Mouse (Mus musculus) hindbrain, embryonic 11.5 days (tissue): ENCODE measurements at regions not wholly inside any gene's neighbourhood (a gene's known extent, or its start where the extent isn't known, plus 50 kb on each side); places are given as distances from the start of the nearest gene placed in this dataset.

Source experiments
- ATAC-seq: fragments of 200-750 bp; cut with Nextera tagmentation; 2 replicates; pipeline ENCODE4 v1.8.0; 2017; ENCODE audit warnings: mild to moderate bottlenecking, moderate TSS enrichment, moderate library complexity; ENCODE audit not compliant: low FRiP score
- DNase-seq: peaks from one replicate; pipeline ENCODE4 v3.0.0-alpha.2; 2015; ENCODE audit warnings: low spot score
- H3K27ac ChIP-seq: fragments of 300-500 bp; sonication (generic); 2 replicates; pipeline ENCODE4 v1.5.1; 2014; ENCODE audit warnings: mild to moderate bottlenecking, low read depth, low read length
- H3K27me3 ChIP-seq: fragments of 300-500 bp; sonication (generic); 2 replicates; pipeline ENCODE4 v1.6.1; 2014; ENCODE audit warnings: mild to moderate bottlenecking, low read length, moderate library complexity, mixed read lengths; ENCODE audit not compliant: control insufficient read depth, insufficient read depth
- H3K36me3 ChIP-seq: fragments of 300-500 bp; sonication (generic); 2 replicates; pipeline ENCODE4 v1.6.1; 2014; ENCODE audit warnings: mild to moderate bottlenecking, low read length, moderate library complexity, mixed read lengths; ENCODE audit not compliant: control insufficient read depth, insufficient read depth
- H3K4me1 ChIP-seq: fragments of 300-500 bp; sonication (generic); replicated peaks from 2 replicates; pipeline ENCODE4 v1.6.1; 2014; ENCODE audit warnings: low read length, mixed read lengths; ENCODE audit not compliant: control insufficient read depth, insufficient read depth
- H3K4me2 ChIP-seq: fragments of 300-500 bp; sonication (generic); replicated peaks from 2 replicates; pipeline ENCODE4 v1.6.1; 2014; ENCODE audit warnings: mild to moderate bottlenecking, low read depth, low read length
- H3K4me3 ChIP-seq: fragments of 300-500 bp; sonication (generic); 2 replicates; pipeline ENCODE4 v1.5.1; 2014; ENCODE audit warnings: low read depth, low read length
- H3K9ac ChIP-seq: fragments of 300-500 bp; sonication (generic); 2 replicates; pipeline ENCODE4 v1.6.1; 2014; ENCODE audit warnings: low read depth, low read length
- H3K9me3 ChIP-seq: fragments of 300-500 bp; sonication (generic); 2 replicates; pipeline ENCODE4 v1.6.1; 2016; ENCODE audit warnings: low read length; ENCODE audit not compliant: control insufficient read depth
- WGBS: fragments of 180-500 bp; shearing (Covaris S2); extraction: QIAGEN DNeasy Blood & Tissue Kit; methylation state at CpG from one replicate; pipeline ENCODE4 v1.1.7; 2014; 5-methylcytosine and 5-hydroxymethylcytosine counted together

DNA sequence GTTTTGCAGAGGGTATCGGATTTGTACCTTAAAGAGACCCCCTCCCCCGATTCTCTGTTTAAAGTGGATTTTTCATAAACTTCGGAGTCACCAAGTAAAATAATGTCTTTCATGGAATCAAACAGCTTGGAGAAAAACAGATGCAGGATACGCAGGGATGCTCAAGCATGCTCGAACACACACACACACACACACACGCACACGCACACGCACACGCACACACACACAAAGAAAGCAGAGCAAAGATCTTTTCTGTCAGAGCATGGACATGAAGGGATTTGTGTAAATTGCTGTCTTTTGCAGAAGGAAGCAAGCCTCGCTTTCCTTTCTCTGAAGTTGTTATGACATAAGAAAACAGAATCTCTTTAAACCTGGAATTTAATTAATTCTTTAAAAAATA is 178.2 kb downstream of the Tfap2c start:
- Histone ChIP-seq H3K4me1 (peaks cover 11% of the 10 kb centered on the region), H3K27ac (no peak overlapping the region), H3K4me2 (peak overlapping the region; percentile 19; the same call in 1 of the 2 replicates), H3K36me3 (no peaks in the 10 kb centered on the region), H3K9ac (no peak overlapping the region), H3K27me3 (peaks cover 74% of the 10 kb centered on the region), H3K9me3 (no peaks in the 10 kb centered on the region), H3K4me3 (no peak overlapping the region)
- DNase-seq (peak; percentile 51), ATAC-seq (no peak)
- WGBS, result 17% methylated on average over 10 of the region's 10 CpGs

DNA sequence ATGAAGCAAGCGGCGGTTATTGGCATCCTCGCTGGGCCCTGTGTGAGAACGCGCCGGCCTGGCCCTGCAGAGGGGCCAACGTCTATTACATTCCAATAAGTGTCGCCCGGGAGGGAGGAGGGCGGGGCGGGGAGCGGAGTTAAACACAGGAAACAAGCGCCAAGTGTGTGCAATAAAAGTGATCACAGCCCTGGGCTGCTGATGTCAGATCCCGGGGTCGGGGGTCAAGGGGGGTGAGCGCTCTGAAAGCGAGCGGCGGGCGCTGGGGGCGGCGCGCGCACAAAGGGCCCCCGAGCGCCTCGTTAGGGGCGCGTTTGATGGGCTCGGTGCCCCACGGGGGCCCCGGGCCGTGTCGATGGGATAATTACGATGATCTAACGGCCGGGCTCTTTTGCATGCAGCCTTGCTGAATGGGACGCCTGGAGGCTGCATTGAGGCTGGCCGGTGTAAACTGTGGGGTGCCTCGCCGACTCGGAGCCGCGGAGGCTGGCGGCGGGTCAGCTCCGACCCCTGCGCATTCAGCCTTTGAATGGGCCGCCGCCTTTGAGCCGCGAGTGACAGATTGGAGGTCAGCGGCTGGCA is 178.9 kb downstream of the Tfap2c start:
- no peak overlapping the region for H3K27ac ChIP-seq
- H3K36me3 ChIP-seq, result no peaks in the 10 kb centered on the region
- H3K4me3 ChIP-seq, result peak overlapping the region; percentile 28
- DNase-seq (peak; percentile 91), ATAC-seq (peak; percentile 95)
- WGBS, result under 1% methylated on average over 53 of the region's 53 CpGs
- peak overlapping the region; percentile 55 for H3K4me2 ChIP-seq
- no peaks in the 10 kb centered on the region for H3K9me3 ChIP-seq
- peaks cover 76% of the 10 kb centered on the region for H3K27me3 ChIP-seq
- H3K4me1 ChIP-seq, result peaks cover 11% of the 10 kb centered on the region
- H3K9ac ChIP-seq, result no peak overlapping the region

DNA sequence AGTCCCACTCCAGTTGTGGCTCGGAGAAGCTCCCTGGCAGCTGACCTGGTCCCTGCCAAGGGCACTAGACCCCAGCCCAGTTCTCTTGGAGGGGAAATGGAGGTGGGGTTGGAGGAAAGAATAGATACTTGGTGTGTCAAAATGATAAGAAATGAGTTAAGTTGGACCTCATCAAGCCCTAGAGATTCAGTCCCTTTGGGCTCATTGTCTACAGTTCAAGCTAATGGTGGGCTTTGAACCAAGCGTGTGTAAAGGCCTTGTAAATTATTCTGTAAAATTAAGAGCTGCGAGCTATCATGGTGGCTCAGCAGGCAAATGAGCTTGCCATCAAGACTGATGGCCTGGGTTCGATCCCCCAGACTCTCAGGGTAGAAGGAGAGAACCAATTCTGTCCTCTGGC is 179.8 kb downstream of the Tfap2c start:
- Histone ChIP-seq H3K27me3 (peaks cover 77% of the 10 kb centered on the region), H3K27ac (no peak overlapping the region), H3K4me1 (peaks cover 11% of the 10 kb centered on the region), H3K9ac (no peak overlapping the region), H3K9me3 (no peaks in the 10 kb centered on the region), H3K4me3 (no peak overlapping the region), H3K4me2 (no peak overlapping the region), H3K36me3 (no peaks in the 10 kb centered on the region)
- ATAC-seq (no peak), DNase-seq (no peak)
- 49% methylated on average over 4 of the region's 4 CpGs for whole genome bisulfite sequencing

DNA sequence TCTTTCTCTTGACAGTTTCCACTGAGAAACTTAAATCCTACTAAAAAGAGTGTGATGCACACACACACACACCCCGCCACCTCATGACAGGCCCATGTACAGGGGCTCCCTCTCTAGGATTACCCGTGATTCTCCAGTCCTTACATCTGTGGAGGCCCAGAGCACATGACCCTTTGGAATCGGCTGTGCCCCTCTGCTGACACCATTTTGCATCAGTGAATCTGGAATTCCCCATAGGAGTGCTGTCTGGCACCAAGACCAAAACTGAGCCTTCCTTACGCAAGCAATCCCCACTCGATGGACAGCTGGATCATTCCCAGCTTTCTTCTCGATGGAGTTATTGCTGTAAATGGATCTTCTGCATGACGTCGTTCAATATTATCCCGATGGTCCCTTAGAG is 180.3 kb downstream of the Tfap2c start:
- H3K4me1 ChIP-seq, result peaks cover 11% of the 10 kb centered on the region
- no peak overlapping the region for H3K4me2 ChIP-seq
- ATAC-seq, result no peak
- H3K9ac ChIP-seq, result no peak overlapping the region
- no peak for DNase-seq
- WGBS, result 64% methylated on average over 9 of the region's 9 CpGs
- no peaks in the 10 kb centered on the region for H3K36me3 ChIP-seq
- H3K27ac ChIP-seq, result no peak overlapping the region
- peaks cover 79% of the 10 kb centered on the region for H3K27me3 ChIP-seq
- no peaks in the 10 kb centered on the region for H3K9me3 ChIP-seq
- no peak overlapping the region for H3K4me3 ChIP-seq

DNA sequence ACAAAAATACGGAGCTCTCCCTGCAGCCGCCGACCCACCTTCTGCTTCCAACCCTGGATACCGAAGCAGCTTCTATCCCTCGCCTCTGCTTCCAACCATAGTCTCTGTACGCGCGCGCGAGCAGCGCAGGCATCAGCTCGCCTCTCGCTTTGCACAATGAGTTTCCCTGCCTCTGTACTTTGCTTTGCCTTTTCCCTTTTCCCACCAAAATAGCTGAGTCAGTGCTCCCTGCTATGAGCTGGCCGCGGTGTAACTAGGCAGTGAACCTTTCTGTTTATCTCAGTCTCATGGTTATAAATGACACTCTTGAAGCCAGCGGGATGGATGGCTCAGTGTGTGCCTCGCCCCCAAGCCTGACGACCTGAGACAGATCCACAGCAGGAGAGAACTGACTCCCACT is 182.0 kb downstream of the Tfap2c start:
- DNase-seq, result peak; percentile 62
- WGBS, result 2% methylated on average over 18 of the region's 18 CpGs
- Histone ChIP-seq H3K36me3 (no peaks in the 10 kb centered on the region), H3K4me3 (peak overlapping the region; percentile 6; the same call in 1 of the 2 replicates), H3K4me1 (peaks cover 11% of the 10 kb centered on the region), H3K9ac (no peak overlapping the region), H3K27ac (no peak overlapping the region), H3K9me3 (no peaks in the 10 kb centered on the region), H3K4me2 (peak overlapping the region; percentile 9; the same call in 1 of the 2 replicates), H3K27me3 (peaks cover 81% of the 10 kb centered on the region)
- ATAC-seq, result no peak

DNA sequence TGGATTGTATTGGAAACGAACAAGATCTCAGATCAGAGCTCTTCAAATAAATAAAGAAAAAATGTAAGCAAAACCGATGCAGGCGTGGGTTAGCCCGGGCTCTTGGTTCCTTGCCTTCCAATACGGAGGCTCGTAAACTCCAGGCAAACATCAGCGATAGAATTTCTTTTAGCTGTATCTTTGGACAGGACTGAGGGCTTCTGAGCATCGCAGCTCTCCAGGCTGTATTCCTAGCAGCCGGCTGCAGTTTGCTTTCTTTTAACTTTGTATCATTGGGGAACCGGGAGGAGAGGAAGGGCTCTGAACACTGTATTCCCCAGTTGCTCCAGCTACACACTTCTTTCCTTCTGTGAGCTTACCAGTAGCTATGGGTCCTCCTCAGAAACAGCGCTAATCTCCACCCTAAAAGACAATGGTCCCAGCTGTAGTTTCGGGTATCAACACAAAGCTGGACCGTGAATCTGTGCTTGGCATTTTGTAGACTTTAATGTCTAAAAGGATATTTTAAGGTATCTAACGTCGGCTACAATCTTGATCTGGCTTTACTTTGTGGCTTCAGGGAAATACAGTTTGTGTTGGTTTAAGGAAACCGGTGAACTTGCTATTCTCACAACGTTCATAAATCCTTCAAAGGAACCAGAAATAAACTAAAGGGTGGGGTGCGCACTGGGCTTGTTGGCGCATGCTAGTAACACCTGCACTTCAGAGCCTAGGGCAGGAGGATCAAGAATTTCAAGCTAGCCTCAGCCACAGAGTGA is 183.2 kb downstream of the Tfap2c start:
- Histone ChIP-seq H3K9me3 (no peaks in the 10 kb centered on the region), H3K27ac (no peak overlapping the region), H3K9ac (no peak overlapping the region), H3K4me2 (no peak overlapping the region), H3K4me3 (no peak overlapping the region), H3K36me3 (no peaks in the 10 kb centered on the region), H3K27me3 (peaks cover 83% of the 10 kb centered on the region), H3K4me1 (peaks cover 3% of the 10 kb centered on the region; the same call in 1 of the 2 replicates)
- 5% methylated on average over 19 of the region's 19 CpGs for WGBS
- peak; percentile 37 for DNase-seq
- ATAC-seq, result no peak

DNA sequence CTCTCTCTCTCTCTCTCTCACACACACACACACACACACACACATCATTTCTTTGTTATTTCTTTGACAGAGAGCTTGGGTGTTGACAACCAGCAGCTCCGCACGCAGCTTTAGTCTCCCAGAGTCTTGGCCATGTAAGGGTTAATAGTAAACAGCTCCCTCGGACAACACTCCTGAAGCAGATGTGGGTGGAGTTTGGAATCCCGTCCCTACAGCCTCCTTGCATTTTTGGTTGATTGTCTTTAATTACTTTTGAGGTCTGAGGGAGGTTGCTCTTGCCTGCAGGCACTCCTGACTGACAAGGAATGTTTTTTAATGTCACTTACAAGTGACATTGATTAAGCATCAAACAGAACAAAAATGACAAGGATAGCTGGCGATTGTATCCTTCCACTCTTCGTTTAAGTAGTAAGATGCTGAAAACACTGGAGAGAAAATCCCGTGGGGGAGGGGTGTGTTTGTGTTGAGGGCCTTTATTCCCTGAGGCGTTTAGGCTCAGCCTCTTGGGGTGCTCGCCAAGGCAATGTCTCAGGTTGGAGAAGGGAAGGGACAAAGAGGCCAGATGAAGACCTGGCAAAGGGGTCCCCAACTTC is 184.1 kb downstream of the Tfap2c start:
- Histone ChIP-seq H3K4me2 (no peak overlapping the region), H3K4me3 (no peak overlapping the region), H3K36me3 (no peaks in the 10 kb centered on the region), H3K9ac (no peak overlapping the region), H3K27ac (no peak overlapping the region), H3K9me3 (no peaks in the 10 kb centered on the region), H3K4me1 (peaks cover 3% of the 10 kb centered on the region; the same call in 1 of the 2 replicates), H3K27me3 (peaks cover 92% of the 10 kb centered on the region)
- ATAC-seq, result no peak
- DNase-seq, result no peak
- 2% methylated on average over 9 of the region's 9 CpGs for WGBS

DNA sequence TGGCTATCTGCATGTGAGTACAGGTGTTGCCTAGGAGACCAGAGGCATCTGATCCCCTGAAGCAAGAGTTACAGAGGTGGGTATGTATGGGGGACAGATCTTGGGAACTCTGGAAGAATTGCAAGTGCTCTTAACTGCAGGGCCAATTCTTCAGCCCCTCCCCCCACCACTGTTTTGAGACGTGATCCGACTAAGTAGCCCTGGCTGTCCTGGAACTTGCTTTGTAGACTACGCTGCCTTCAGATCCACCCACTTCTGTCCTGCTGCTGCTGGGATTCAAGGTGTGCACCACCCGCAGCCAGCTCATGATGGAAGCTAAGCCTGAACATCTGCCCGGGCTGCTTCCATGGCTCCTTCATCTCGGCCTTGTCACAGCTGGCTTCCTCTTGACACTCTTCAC is 186.2 kb downstream of the Tfap2c start:
- Histone ChIP-seq H3K4me2 (no peak overlapping the region), H3K27ac (no peak overlapping the region), H3K9me3 (no peaks in the 10 kb centered on the region), H3K36me3 (no peaks in the 10 kb centered on the region), H3K4me1 (peaks cover 2% of the 10 kb centered on the region; the same call in 1 of the 2 replicates), H3K9ac (no peak overlapping the region), H3K4me3 (no peak overlapping the region), H3K27me3 (peaks cover 94% of the 10 kb centered on the region)
- ATAC-seq (no peak), DNase-seq (no peak)
- 16% methylated on average over 6 of the region's 6 CpGs for WGBS
